Mouse (Mus musculus): ENCODE measurements around the gene Map1b. TPM values are rescaled to one million over a fixed set of nuclear protein-coding genes. Genes with fewer than 3 reads are reported as not detected.

Map1b gene
- total RNA-seq, 2 experiments from 2014 or later, result 1,564 to 1,697 TPM

- DNase-seq, result no peak
- intact Hi-C loops (cut with DNase I), result no loop called here
Observed at GRCm38 (mm10) chr13:99537908-99538513, 21.7 kb upstream of the Map1b start.

- intact Hi-C loops (cut with DNase I), result no loop called here
- no peak for DNase-seq
Observed at GRCm38 (mm10) chr13:99528456-99528855, 12.1 kb upstream of the Map1b start.

- intact Hi-C loops (cut with DNase I), result no loop called here
- DNase-seq, result no peak
Observed at GRCm38 (mm10) chr13:99527936-99528335, 11.6 kb upstream of the Map1b start.

- intact Hi-C loops (cut with DNase I), result no loop called here
- no peak for DNase-seq
Observed at GRCm38 (mm10) chr13:99525491-99525890, 9.2 kb upstream of the Map1b start.

GRCm38 (mm10) chr13:99517836-99518235, 1.5 kb upstream of the Map1b start:
- intact Hi-C loops (cut with DNase I), result loop anchor here (5.0 to 10.0 kb wide), 2 partner anchors 124 to 237 kb away; no protein-coding TSS in a partner anchor
- DNase-seq, result no peak

GRCm38 (mm10) chr13:99515736-99516447, 448 bp downstream of the Map1b start:
- intact Hi-C loops (cut with DNase I), result loop anchor here (5.0 to 10.0 kb wide), 2 partner anchors 126 to 239 kb away; no protein-coding TSS in a partner anchor
- peak; percentile 40 for DNase-seq

- peak; percentile 91 for DNase-seq
- intact Hi-C loops (cut with DNase I), result loop anchor here (5.0 to 10.0 kb wide), 3 partner anchors 127 to 322 kb away; no protein-coding TSS in a partner anchor
Observed at GRCm38 (mm10) chr13:99514917-99515591, 1.3 kb downstream of the Map1b start.

GRCm38 (mm10) chr13:99513990-99514389, 2.4 kb downstream of the Map1b start:
- DNase-seq, result peak; percentile 24
- intact Hi-C loops (cut with DNase I), result loop anchor here (5.0 to 10.0 kb wide), 2 partner anchors 241 to 323 kb away; no protein-coding TSS in a partner anchor

- DNase-seq, result peak; percentile 73
- intact Hi-C loops (cut with DNase I), result loop anchor here (5.0 to 10.0 kb wide), 2 partner anchors 242 to 324 kb away; no protein-coding TSS in a partner anchor
Observed at GRCm38 (mm10) chr13:99513138-99513537, 3.2 kb downstream of the Map1b start.

- intact Hi-C loops (cut with DNase I), result loop anchor here (5.0 to 10.0 kb wide), 2 partner anchors 245 to 327 kb away; no protein-coding TSS in a partner anchor
Observed at GRCm38 (mm10) chr13:99509896-99510295, 6.4 kb downstream of the Map1b start.

GRCm38 (mm10) chr13:99506580-99506962, 9.8 kb downstream of the Map1b start:
- no peak for DNase-seq
- intact Hi-C loops (cut with DNase I), result no loop called here

More at GRCm38 (mm10) chr13:99509896-99510295, 6.4 kb downstream of the Map1b start:
- DNase-seq, result no peak

- intact Hi-C loops (cut with DNase I), result no loop called here
- DNase-seq, result no peak
Observed at GRCm38 (mm10) chr13:99505826-99506579, 10.3 kb downstream of the Map1b start.

GRCm38 (mm10) chr13:99503370-99503979, 12.9 kb downstream of the Map1b start:
- no peak for DNase-seq
- intact Hi-C loops (cut with DNase I), result no loop called here

- DNase-seq, result no peak
- intact Hi-C loops (cut with DNase I), result no loop called here
Observed at GRCm38 (mm10) chr13:99502911-99503310, 13.4 kb downstream of the Map1b start.

GRCm38 (mm10) chr13:99502126-99502744, 14.1 kb downstream of the Map1b start:
- intact Hi-C loops (cut with DNase I), result no loop called here
- DNase-seq, result no peak

- no peak for DNase-seq
- intact Hi-C loops (cut with DNase I), result no loop called here
Observed at GRCm38 (mm10) chr13:99501393-99501792, 14.9 kb downstream of the Map1b start.

GRCm38 (mm10) chr13:99500609-99501008, 15.7 kb downstream of the Map1b start:
- no peak for DNase-seq

GRCm38 (mm10) chr13:99499764-99500163, 16.6 kb downstream of the Map1b start:
- no peak for DNase-seq
- intact Hi-C loops (cut with DNase I), result loop anchor here (5.0 kb wide), 1 partner anchor 338 kb away; no protein-coding TSS in a partner anchor

More at GRCm38 (mm10) chr13:99500609-99501008, 15.7 kb downstream of the Map1b start:
- intact Hi-C loops (cut with DNase I), result no loop called here

GRCm38 (mm10) chr13:99496106-99496505, 20.2 kb downstream of the Map1b start:
- intact Hi-C loops (cut with DNase I), result loop anchor here (5.0 kb wide), 1 partner anchor 341 kb away; no protein-coding TSS in a partner anchor

More at GRCm38 (mm10) chr13:99496106-99496505, 20.2 kb downstream of the Map1b start:
- DNase-seq, result no peak

Measured in left cerebral cortex, postnatal 4 days (tissue).